Mouse (Mus musculus) liver (tissue): Measurements from ENCODE around the gene Qsox1.
A peak's percentile ranks its signal among the peaks of the same experiment; 100 is the strongest.

Source experiments
- DNase-seq: peaks from one replicate; pipeline ENCODE4 v3.0.0-alpha.2; 2020; ENCODE audit warnings: mixed read lengths

Qsox1 gene

GRCm38 (mm10) chr1:155812581-155813499 lies at the start of gene Qsox1:
Gene Qsox1, minus strand, starts transcription at chr1:155812889.
- DNase-seq = peak; percentile 94

GRCm38 (mm10) chr1:155854926-155855702 lies 42.4 kb upstream of the Qsox1 start:
- DNase-seq = peak; percentile 6

- DNase-seq = peak; percentile 34
These were observed 40.3 kb upstream of the Qsox1 start for GRCm38 (mm10) chr1:155853009-155853408.

DNA sequence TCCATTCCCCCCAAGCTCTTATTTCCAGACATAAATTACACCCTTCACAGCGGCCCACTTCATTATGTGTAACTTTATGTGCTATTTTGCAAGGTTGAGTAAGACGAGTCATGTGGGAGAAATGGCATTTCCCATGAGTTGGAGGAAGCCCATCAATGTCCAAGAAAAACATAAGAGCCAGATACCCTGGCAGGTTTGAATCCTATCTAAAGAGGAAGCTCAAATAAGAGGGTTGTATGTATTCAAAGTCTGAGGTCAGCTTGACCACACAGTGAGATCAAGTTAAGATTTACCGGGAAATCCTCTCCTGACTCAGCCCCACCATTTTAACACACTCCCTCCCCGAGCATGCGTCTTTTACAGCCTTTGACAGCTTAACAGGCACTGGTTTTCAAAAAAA lies 31.5 kb upstream of the Qsox1 start:
- DNase-seq = no peak

- no peak for DNase-seq
These were observed 30.8 kb upstream of the Qsox1 start for GRCm38 (mm10) chr1:155843538-155843937.

- no peak for DNase-seq
These were observed 23.0 kb upstream of the Qsox1 start for GRCm38 (mm10) chr1:155835667-155836066.

- no peak for DNase-seq
These were observed 20.9 kb upstream of the Qsox1 start for GRCm38 (mm10) chr1:155833610-155834009.

- no peak for DNase-seq
These were observed 19.3 kb upstream of the Qsox1 start for GRCm38 (mm10) chr1:155831958-155832357.

GRCm38 (mm10) chr1:155830861-155831260 lies 18.2 kb upstream of the Qsox1 start:
- DNase-seq = no peak

DNA sequence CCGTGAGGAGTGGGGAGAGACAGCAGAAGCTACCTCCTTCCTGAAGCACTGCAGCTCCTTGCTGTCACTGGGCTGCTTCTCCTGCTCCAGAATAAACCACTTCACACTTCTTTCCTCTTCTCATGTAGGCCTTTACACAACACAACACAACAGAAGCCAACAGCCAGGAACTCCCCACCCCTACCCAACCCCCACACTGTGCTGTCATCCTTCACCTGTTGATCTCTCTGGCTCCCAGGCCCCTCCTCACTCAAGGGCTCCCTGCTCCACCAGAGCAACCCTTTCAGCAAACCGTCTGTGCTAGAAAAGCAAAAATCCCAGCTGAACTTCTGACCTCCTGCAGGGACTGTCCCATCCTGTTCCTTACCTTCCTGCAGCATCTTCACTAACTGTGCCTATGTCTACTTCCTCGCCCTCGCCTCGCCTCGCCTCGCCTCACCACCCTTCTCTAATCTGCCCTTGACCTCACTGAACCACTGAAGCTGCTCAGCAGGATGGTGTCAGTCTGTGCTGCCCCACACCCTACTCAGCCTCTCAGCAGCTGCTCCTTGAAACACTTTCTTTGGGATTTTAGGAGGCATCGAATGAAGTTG lies 15.1 kb upstream of the Qsox1 start:
- no peak for DNase-seq

GRCm38 (mm10) chr1:155826803-155827395 lies 14.2 kb upstream of the Qsox1 start:
- no peak for DNase-seq

- no peak for DNase-seq
These were observed 13.4 kb upstream of the Qsox1 start for GRCm38 (mm10) chr1:155825940-155826716.

GRCm38 (mm10) chr1:155820646-155821045 lies 8.0 kb upstream of the Qsox1 start:
- DNase-seq = no peak

- no peak for DNase-seq
These were observed 3.5 kb upstream of the Qsox1 start for GRCm38 (mm10) chr1:155816167-155816566.

- no peak for DNase-seq
These were observed 601 bp downstream of the Qsox1 start for GRCm38 (mm10) chr1:155811995-155812580.

- no peak for DNase-seq
These were observed 2.1 kb downstream of the Qsox1 start for GRCm38 (mm10) chr1:155810616-155811015.

DNA sequence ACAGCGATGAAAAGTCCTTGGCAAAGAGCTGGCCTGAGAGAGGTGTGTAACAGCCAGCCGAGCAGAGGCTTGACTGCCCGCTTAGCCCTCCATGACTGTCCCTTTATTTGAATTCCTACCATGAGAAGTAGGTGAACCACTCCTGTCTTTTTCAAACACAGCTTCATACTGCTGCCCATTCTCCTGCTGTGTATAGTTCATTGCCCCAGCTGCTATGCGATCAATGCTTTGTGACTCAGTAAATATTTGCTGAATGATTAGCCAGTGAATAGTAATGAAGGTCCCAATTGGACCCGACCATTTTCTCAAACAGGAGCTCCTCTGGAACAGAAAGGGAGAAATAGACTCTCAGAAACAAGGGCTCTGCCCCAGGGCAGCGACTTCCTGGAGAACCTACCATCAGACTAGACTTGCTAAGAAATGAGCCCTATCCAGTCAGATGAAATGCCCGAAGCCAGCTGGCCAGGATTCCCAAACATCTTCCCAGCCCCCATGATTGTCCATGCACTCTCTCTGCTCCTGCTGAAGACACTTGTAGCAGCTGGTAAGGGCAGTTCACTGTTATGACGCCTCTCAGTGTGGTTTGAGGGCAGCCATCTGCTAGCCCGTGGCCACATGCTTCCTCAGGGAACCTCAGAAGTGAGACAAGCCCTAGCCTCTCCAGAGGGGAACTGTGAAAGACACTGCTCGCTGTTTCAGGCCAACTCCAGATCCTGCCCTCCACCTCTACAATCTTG lies 2.8 kb downstream of the Qsox1 start:
- no peak for DNase-seq

- DNase-seq = no peak
These were observed 4.4 kb downstream of the Qsox1 start for GRCm38 (mm10) chr1:155808261-155808660.

DNA sequence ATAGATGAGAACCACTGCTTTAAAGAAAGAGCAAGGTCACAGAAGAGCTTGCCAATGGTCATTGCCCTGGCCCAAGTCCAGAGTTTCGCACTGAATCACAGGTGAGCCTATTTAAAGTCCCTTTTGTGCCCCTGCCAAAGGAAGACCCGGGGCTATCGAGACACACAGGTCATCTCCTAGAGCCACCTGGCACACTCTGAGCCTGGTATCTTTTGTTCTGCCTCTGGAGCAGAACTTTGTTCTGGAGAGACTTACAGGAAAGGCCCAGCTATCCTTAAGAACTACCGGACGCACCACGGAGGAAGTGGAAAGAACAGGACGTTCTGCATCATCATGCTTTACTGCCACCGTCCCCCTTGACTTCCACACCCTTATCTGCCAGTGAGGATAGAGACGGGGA lies 7.1 kb downstream of the Qsox1 start:
- no peak for DNase-seq

GRCm38 (mm10) chr1:155801014-155801991 lies 11.4 kb downstream of the Qsox1 start:
- DNase-seq = no peak
